Mouse (Mus musculus): Measurements from ENCODE around the gene Sphk1.

Gene Sphk1

DNA sequence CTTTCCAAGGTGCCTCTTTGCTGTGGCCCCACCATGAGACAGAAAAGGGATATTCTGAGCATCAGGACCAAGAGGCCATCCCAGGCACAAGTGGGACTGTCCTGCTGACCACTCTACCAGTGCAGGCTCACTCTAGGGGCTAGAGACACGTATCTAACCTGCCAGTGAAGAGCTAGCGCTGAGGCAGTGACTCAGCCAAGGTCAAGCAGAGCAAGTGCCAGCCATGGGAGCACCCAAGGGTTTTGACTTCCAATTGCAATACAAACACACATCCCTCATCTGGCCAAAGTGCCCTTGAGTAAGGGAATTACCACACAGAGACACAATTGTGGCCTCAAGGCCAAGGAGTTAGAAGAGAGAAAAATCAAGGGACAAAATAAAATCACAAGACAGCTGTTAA, 44.7 kb downstream of the Sphk1 start:
- DNase-seq (ENCODE audit: low read depth, low spot score) = no peak

DNA sequence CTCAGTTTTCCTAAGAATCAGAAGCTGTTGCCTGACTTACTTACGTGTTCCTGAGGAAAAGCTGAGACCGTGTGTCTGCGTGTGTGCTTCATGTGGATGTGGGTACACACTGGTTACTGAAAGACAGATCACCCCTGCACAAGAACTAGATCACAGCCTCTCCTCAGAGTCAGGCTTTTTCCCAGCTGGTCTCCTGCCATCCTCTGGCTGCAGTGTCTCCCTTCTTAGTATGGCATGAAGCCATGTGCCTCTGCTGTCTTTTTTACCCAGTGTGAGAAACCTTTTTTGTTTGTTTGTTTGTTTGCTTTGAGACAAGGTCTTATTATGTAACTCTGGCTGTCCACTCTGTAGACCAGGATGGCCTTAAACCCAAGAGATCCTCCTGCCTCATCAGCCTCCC, 48.6 kb downstream of the Sphk1 start:
- DNase-seq (ENCODE audit: low read depth, low spot score) = no peak

DNA sequence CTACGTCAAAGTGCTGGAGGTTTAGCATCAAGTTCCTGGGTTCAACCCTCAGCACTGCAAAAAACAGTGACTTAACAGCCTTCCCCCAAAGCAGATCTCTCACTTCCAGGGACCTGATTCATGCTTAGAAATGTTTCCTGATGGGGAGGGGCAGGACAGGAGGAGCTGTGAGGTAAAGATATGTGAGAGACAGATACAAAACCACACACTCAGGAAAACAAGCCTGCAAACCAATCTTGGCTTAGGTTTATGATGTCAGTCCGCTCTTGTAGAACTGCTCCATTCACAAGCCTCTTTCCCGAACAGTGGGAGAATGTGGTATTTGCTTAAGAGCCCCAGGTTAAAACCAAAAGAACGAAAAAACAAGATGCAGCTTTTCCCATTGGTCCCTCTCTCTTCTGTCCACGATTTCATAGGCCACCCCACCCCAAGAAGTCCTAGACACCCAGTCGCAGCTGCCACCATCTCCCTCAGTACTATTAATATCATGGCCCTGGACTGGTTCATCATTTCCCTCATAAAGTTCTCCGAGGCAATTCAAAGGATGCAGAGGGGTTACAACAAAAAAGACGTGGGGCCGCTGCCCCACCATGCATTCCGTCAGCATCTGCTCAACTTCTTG, 49.4 kb downstream of the Sphk1 start:
- DNase-seq (ENCODE audit: low read depth, low spot score) = no peak

DNA sequence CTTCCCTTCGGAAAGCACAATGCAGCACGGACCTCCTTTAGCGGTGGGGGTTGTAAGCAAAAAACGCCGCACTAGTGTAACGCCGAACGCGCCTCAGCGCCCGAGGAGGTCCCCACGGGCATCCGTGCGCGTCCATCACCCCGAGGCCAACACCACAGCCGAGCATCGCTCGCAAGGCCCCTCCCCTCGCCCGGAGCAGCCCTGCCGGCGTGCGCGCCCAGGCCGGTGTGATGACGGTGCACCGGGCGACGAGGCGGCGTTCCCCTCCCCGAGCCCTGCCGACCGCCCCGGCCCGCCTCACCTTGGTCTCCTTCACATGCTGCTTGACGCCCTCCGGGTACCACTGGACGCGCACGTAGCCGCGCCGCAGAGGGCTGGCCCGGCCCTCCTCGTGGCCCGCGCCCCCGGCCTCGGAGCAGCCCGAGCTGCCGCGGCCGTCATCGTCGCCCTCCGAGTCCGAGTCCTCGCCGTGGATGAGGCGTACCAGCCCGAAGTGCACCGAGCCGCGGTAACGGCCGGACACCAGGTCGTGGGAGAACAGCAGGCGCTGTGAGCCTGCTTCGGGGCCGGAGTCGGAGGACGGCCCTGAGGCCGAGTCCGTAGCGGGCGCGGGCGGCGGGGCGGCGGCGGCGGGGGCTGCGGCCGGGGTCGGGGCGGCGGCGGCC, 50.1 kb downstream of the Sphk1 start:
- DNase-seq (ENCODE audit: low read depth, low spot score) = no peak

DNA sequence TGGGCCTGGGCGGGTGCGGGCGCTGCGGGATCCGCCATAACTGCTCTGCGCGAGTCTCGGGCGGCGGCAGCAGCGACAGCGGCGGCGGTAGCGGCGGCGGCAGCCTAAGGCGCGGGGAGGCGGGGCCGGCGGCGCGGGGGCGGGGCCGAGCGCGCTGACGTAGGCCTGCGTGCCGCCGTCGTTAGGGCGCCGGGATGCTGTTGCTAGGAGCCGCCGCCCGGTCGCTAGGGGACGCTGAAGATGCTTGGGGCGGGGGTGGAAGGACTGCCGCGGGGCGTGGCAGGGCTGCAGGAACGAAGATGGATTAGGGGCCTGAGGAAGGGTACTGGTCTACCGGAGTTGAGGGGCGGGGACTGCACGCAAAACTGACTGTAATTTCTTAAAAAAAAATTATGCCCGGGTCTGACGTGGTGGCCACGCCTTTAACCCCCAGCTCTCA, 50.7 kb downstream of the Sphk1 start, which contains the start of gene Ube2o:
Gene Ube2o (minus strand): TSS at position 72 of the 439 bp plus-strand sequence.
- DNase-seq (ENCODE audit: low read depth, low spot score) = peak; percentile 92

DNA sequence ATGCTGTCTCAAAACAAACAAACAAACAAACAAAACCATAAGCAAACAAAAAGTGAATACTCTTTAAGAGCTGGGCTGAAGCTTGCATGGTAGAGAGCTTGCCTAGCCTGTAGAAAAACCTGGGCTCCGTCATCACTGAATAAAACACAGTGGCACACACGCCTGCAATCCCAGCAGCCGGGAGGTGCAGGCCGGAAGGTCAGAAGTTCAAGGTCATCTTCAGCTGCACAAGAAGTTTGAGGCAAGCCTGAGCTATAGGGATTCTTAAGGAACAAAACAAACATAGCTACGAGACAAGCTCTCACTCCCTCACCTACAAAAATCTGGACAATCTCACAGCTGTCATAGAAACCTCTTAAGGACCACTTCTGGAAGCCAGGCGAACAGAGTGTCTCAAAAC, 55.0 kb downstream of the Sphk1 start:
- DNase-seq (ENCODE audit: low read depth, low spot score) = peak; percentile 84
